Mouse (Mus musculus): ENCODE measurements at regions not wholly inside any gene's neighbourhood (a gene's known extent, or its start where the extent isn't known, plus 50 kb on each side); places are given as distances from the start of the nearest gene placed in this dataset.
A peak's percentile ranks its signal among the peaks of the same experiment; 100 is the strongest.

GRCm38 (mm10) chr1:35862661-35863060 lies 205.5 kb upstream of the Hs6st1 start:
- H3K36me3 ChIP-seq (ENCODE audit: control insufficient read depth, insufficient read depth): no peaks in the 10 kb centered on the region
- H3ac ChIP-seq (ENCODE audit: control insufficient read depth, insufficient read length, low read depth): no peak overlapping the region
- H3K79me3 ChIP-seq (ENCODE audit: low read depth): no peaks in the 10 kb centered on the region
- TF ChIP-seq MYOD1 (IDR thresholded peaks at IDR 0.05; ENCODE audit: control insufficient read depth, insufficient read length, low read depth) (no peak), MAX (IDR thresholded peaks at IDR 0.05) (no peak), FOSL1 (IDR thresholded peaks at IDR 0.05; ENCODE audit: insufficient read depth, low read length, poor library complexity, severe bottlenecking) (no peak), CTCF (IDR thresholded peaks at IDR 0.05; ENCODE audit: control insufficient read depth, insufficient read depth, insufficient read length) (no peak), MYOG (IDR thresholded peaks at IDR 0.05; ENCODE audit: control insufficient read depth, extremely low read depth, insufficient read length) (no peak), USF1 (IDR thresholded peaks at IDR 0.05; ENCODE audit: low read depth) (no peak), CEBPB (IDR thresholded peaks at IDR 0.05; ENCODE audit: low read depth) (no peak)
- no peaks in the 10 kb centered on the region for H3K27me3 ChIP-seq (ENCODE audit: control insufficient read depth, insufficient read depth, insufficient read length)
- H3K79me2 ChIP-seq (ENCODE audit: control insufficient read depth, insufficient read depth): no peaks in the 10 kb centered on the region
- H3K4me3 ChIP-seq (ENCODE audit: insufficient read depth, poor library complexity, severe bottlenecking): no peak overlapping the region

GRCm38 (mm10) chr1:35864246-35864645 lies 204.0 kb upstream of the Hs6st1 start:
- no peaks in the 10 kb centered on the region for H3K36me3 ChIP-seq (ENCODE audit: control insufficient read depth, insufficient read depth)
- no peak overlapping the region for H3ac ChIP-seq (ENCODE audit: control insufficient read depth, insufficient read length, low read depth)
- H3K79me2 ChIP-seq (ENCODE audit: control insufficient read depth, insufficient read depth): no peaks in the 10 kb centered on the region
- H3K79me3 ChIP-seq (ENCODE audit: low read depth): no peaks in the 10 kb centered on the region
- no peaks in the 10 kb centered on the region for H3K27me3 ChIP-seq (ENCODE audit: control insufficient read depth, insufficient read depth, insufficient read length)
- TF ChIP-seq MYOG (IDR thresholded peaks at IDR 0.05; ENCODE audit: control insufficient read depth, extremely low read depth, insufficient read length): no peak
- no peak for TF ChIP-seq CEBPB (IDR thresholded peaks at IDR 0.05; ENCODE audit: low read depth)
- TF ChIP-seq MAX (IDR thresholded peaks at IDR 0.05): no peak
- no peak for TF ChIP-seq USF1 (IDR thresholded peaks at IDR 0.05; ENCODE audit: low read depth)
- TF ChIP-seq MYOD1 (IDR thresholded peaks at IDR 0.05; ENCODE audit: control insufficient read depth, insufficient read length, low read depth): no peak
- TF ChIP-seq CTCF (IDR thresholded peaks at IDR 0.05; ENCODE audit: control insufficient read depth, insufficient read depth, insufficient read length): no peak
- no peak for TF ChIP-seq FOSL1 (IDR thresholded peaks at IDR 0.05; ENCODE audit: insufficient read depth, low read length, poor library complexity, severe bottlenecking)
- no peak overlapping the region for H3K4me3 ChIP-seq (ENCODE audit: insufficient read depth, poor library complexity, severe bottlenecking)

- H3K36me3 ChIP-seq (ENCODE audit: control insufficient read depth, insufficient read depth): no peaks in the 10 kb centered on the region
- no peak overlapping the region for H3ac ChIP-seq (ENCODE audit: control insufficient read depth, insufficient read length, low read depth)
- TF ChIP-seq MYOD1 (IDR thresholded peaks at IDR 0.05; ENCODE audit: control insufficient read depth, insufficient read length, low read depth): no peak
- no peaks in the 10 kb centered on the region for H3K79me3 ChIP-seq (ENCODE audit: low read depth)
- H3K27me3 ChIP-seq (ENCODE audit: control insufficient read depth, insufficient read depth, insufficient read length): no peaks in the 10 kb centered on the region
- no peaks in the 10 kb centered on the region for H3K79me2 ChIP-seq (ENCODE audit: control insufficient read depth, insufficient read depth)
- H3K4me3 ChIP-seq (ENCODE audit: insufficient read depth, poor library complexity, severe bottlenecking): no peak overlapping the region
These were observed 202.9 kb upstream of the Hs6st1 start for GRCm38 (mm10) chr1:35865263-35865662.

- Histone ChIP-seq H3K4me3 (ENCODE audit: insufficient read depth, poor library complexity, severe bottlenecking) (no peak overlapping the region), H3K36me3 (ENCODE audit: control insufficient read depth, insufficient read depth) (no peaks in the 10 kb centered on the region), H3K79me2 (ENCODE audit: control insufficient read depth, insufficient read depth) (no peaks in the 10 kb centered on the region), H3K79me3 (ENCODE audit: low read depth) (no peaks in the 10 kb centered on the region), H3ac (ENCODE audit: control insufficient read depth, insufficient read length, low read depth) (no peak overlapping the region), H3K27me3 (ENCODE audit: control insufficient read depth, insufficient read depth, insufficient read length) (no peaks in the 10 kb centered on the region)
- TF ChIP-seq USF1 (IDR thresholded peaks at IDR 0.05; ENCODE audit: low read depth): no peak
These were observed 201.6 kb upstream of the Hs6st1 start for GRCm38 (mm10) chr1:35866643-35867042.

GRCm38 (mm10) chr1:35869381-35870143 lies 198.6 kb upstream of the Hs6st1 start:
- Histone ChIP-seq H3K79me2 (ENCODE audit: control insufficient read depth, insufficient read depth) (no peaks in the 10 kb centered on the region), H3ac (ENCODE audit: control insufficient read depth, insufficient read length, low read depth) (no peak overlapping the region), H3K79me3 (ENCODE audit: low read depth) (no peaks in the 10 kb centered on the region), H3K27me3 (ENCODE audit: control insufficient read depth, insufficient read depth, insufficient read length) (no peaks in the 10 kb centered on the region), H3K36me3 (ENCODE audit: control insufficient read depth, insufficient read depth) (no peaks in the 10 kb centered on the region), H3K4me3 (ENCODE audit: insufficient read depth, poor library complexity, severe bottlenecking) (no peak overlapping the region)
- peak; percentile 3 for TF ChIP-seq CEBPB (IDR thresholded peaks at IDR 0.05; ENCODE audit: low read depth)
- no peak for TF ChIP-seq MAX (IDR thresholded peaks at IDR 0.05)
- no peak for TF ChIP-seq MYOG (IDR thresholded peaks at IDR 0.05; ENCODE audit: control insufficient read depth, extremely low read depth, insufficient read length)
- no peak for TF ChIP-seq CTCF (IDR thresholded peaks at IDR 0.05; ENCODE audit: control insufficient read depth, insufficient read depth, insufficient read length)

GRCm38 (mm10) chr1:35870144-35870827 lies 197.9 kb upstream of the Hs6st1 start:
- no peaks in the 10 kb centered on the region for H3K27me3 ChIP-seq (ENCODE audit: control insufficient read depth, insufficient read depth, insufficient read length)
- no peaks in the 10 kb centered on the region for H3K79me3 ChIP-seq (ENCODE audit: low read depth)
- H3ac ChIP-seq (ENCODE audit: control insufficient read depth, insufficient read length, low read depth): no peak overlapping the region
- H3K4me3 ChIP-seq (ENCODE audit: insufficient read depth, poor library complexity, severe bottlenecking): no peak overlapping the region
- no peaks in the 10 kb centered on the region for H3K36me3 ChIP-seq (ENCODE audit: control insufficient read depth, insufficient read depth)
- TF ChIP-seq USF1 (IDR thresholded peaks at IDR 0.05; ENCODE audit: low read depth): no peak
- TF ChIP-seq MAX (IDR thresholded peaks at IDR 0.05): no peak
- TF ChIP-seq CEBPB (IDR thresholded peaks at IDR 0.05; ENCODE audit: low read depth): no peak
- TF ChIP-seq CTCF (IDR thresholded peaks at IDR 0.05; ENCODE audit: control insufficient read depth, insufficient read depth, insufficient read length): no peak
- no peak for TF ChIP-seq MYOG (IDR thresholded peaks at IDR 0.05; ENCODE audit: control insufficient read depth, extremely low read depth, insufficient read length)
- no peak for TF ChIP-seq MYOD1 (IDR thresholded peaks at IDR 0.05; ENCODE audit: control insufficient read depth, insufficient read length, low read depth)
- no peak for TF ChIP-seq FOSL1 (IDR thresholded peaks at IDR 0.05; ENCODE audit: insufficient read depth, low read length, poor library complexity, severe bottlenecking)
- no peaks in the 10 kb centered on the region for H3K79me2 ChIP-seq (ENCODE audit: control insufficient read depth, insufficient read depth)

Measured in C2C12 (cell line).